ENCODE assay signal across 8 mouse cellular contexts in genomic region chr14:47276637-47277393, GRCm38 (mm10). TPM values are rescaled to one million over a fixed set of nuclear protein-coding genes. Genes with fewer than 3 reads are reported as not detected.
DNase-seq lines count a peak whose midpoint lies in the region; ATAC-seq and TF ChIP-seq lines count a peak whose summit lies in the region.

TSS of gene Wdhd1 (minus strand) at chr14:47276857.
TSS of gene Socs4 (plus strand) at chr14:47276931.

- H3K27ac ChIP-seq in embryonic facial prominence, embryonic 13.5 days = peak within 1 kb of the TSS; percentile 91
- peak within 1 kb of the TSS; percentile 96 for H3K27ac ChIP-seq in heart, adult 2 months
- peak within 1 kb of the TSS; percentile 94 for H3K27ac ChIP-seq in limb, embryonic 13.5 days
- peak within 1 kb of the TSS; percentile 96 for H3K27ac ChIP-seq in midbrain, embryonic 16.5 days (ENCODE audit: low read length)

- H3K79me2 ChIP-seq in heart, adult 2 months (replicated peaks; ENCODE audit: control insufficient read depth, insufficient read depth, low read length) = no peaks in the 10 kb centered on the region; the same call in 1 of the 2 replicates

- peak; percentile 94 for DNase-seq in 3134 (ENCODE audit: extremely low read depth, insufficient read length, low spot score)
- peak; percentile 97 to 98 for DNase-seq in adrenal gland, postnatal 36 days
- peak; percentile 97 to 98 for DNase-seq in heart, adult 2 months
- peak; percentile 93 for DNase-seq in kidney, adult 8-10 months
- peak; percentile 96 for DNase-seq in spleen, postnatal 10 days (ENCODE audit: low spot score in 2 of 2)

- H3K4me3 ChIP-seq in embryonic facial prominence, embryonic 13.5 days = peak within 1 kb of the TSS; percentile 93
- peak within 1 kb of the TSS; percentile 83 for H3K4me3 ChIP-seq in heart, adult 2 months
- peak within 1 kb of the TSS; percentile 84 for H3K4me3 ChIP-seq in limb, embryonic 13.5 days
- H3K4me3 ChIP-seq in midbrain, embryonic 16.5 days (ENCODE audit: low read depth, low read length) = peak within 1 kb of the TSS; percentile 92

- peaks cover 13% of the 10 kb centered on the region for H3K4me1 ChIP-seq in embryonic facial prominence, embryonic 13.5 days
- no peaks in the 10 kb centered on the region; the same call in 1 of the 2 replicates for H3K4me1 ChIP-seq in heart, adult 2 months (ENCODE audit: control insufficient read depth, insufficient read depth, low read length)
- peaks cover 25% of the 10 kb centered on the region for H3K4me1 ChIP-seq in limb, embryonic 13.5 days
- H3K4me1 ChIP-seq in midbrain, embryonic 16.5 days (ENCODE audit: control insufficient read depth, insufficient read depth, low read length) = peaks cover 19% of the 10 kb centered on the region

- H3K9ac ChIP-seq in embryonic facial prominence, embryonic 13.5 days = peak within 1 kb of the TSS; percentile 92
- peak within 1 kb of the TSS; percentile 85 for H3K9ac ChIP-seq in heart, adult 2 months (ENCODE audit: low read depth, low read length)
- H3K9ac ChIP-seq in limb, embryonic 13.5 days = peak within 1 kb of the TSS; percentile 90
- peak within 1 kb of the TSS; percentile 93 for H3K9ac ChIP-seq in midbrain, embryonic 16.5 days (ENCODE audit: low read depth, low read length)

- TF ChIP-seq POLR2A in heart, adult 2 months (IDR thresholded peaks at IDR 0.05; ENCODE audit: insufficient read depth, low read depth, low read length) = no peak; the same call in none of the 2 replicates

- WGBS in embryonic facial prominence, embryonic 13.5 days = under 1% methylated on average over 76 of the region's 77 CpGs
- under 1% methylated on average over 72 of the region's 77 CpGs for WGBS in heart, adult 2 months
- 0% methylated on average over 76 of the region's 77 CpGs for WGBS in limb, embryonic 13.5 days
- 0% methylated on average over 67 of the region's 77 CpGs for WGBS in midbrain, embryonic 16.5 days

- peak; percentile 96 for ATAC-seq in embryonic facial prominence, embryonic 13.5 days (ENCODE audit: insufficient number of reproducible peaks, insufficient read depth, low FRiP score, low TSS enrichment, low read depth)
- peak; percentile 98 for ATAC-seq in limb, embryonic 13.5 days (ENCODE audit: low FRiP score, low read depth)
- peak; percentile 97 for ATAC-seq in midbrain, embryonic 16.5 days

- H3K27me3 ChIP-seq in embryonic facial prominence, embryonic 13.5 days = no peaks in the 10 kb centered on the region
- H3K27me3 ChIP-seq in heart, adult 2 months (ENCODE audit: control insufficient read depth, insufficient read depth, low read length) = no peaks in the 10 kb centered on the region
- no peaks in the 10 kb centered on the region for H3K27me3 ChIP-seq in limb, embryonic 13.5 days
- no peaks in the 10 kb centered on the region for H3K27me3 ChIP-seq in midbrain, embryonic 16.5 days (ENCODE audit: control insufficient read depth, insufficient read depth, low read depth, low read length)

- H3K4me2 ChIP-seq in embryonic facial prominence, embryonic 13.5 days = peak within 1 kb of the TSS; percentile 72
- peak within 1 kb of the TSS; percentile 81 for H3K4me2 ChIP-seq in limb, embryonic 13.5 days (replicated peaks)
- peak within 1 kb of the TSS; percentile 75 for H3K4me2 ChIP-seq in midbrain, embryonic 16.5 days (ENCODE audit: low read length)

- intact Hi-C loops in heart, adult 2 months (cut with DNase I) = loop anchor here (1.0 to 5.0 kb wide), 3 partner anchors 22 to 140 kb away; partner anchors contain the start of genes Dlgap5 and Mapk1ip1l

- no peaks in the 10 kb centered on the region for H3K9me3 ChIP-seq in embryonic facial prominence, embryonic 13.5 days
- no peaks in the 10 kb centered on the region for H3K9me3 ChIP-seq in limb, embryonic 13.5 days
- no peaks in the 10 kb centered on the region for H3K9me3 ChIP-seq in midbrain, embryonic 16.5 days (replicated peaks; ENCODE audit: control insufficient read depth, low read length, poor library complexity, severe bottlenecking)

- peaks cover 11% of the 10 kb centered on the region for H3K36me3 ChIP-seq in embryonic facial prominence, embryonic 13.5 days
- H3K36me3 ChIP-seq in heart, adult 2 months (ENCODE audit: control insufficient read depth, insufficient read depth, low read length) = peaks cover 2% of the 10 kb centered on the region; the same call in 1 of the 2 replicates
- peaks cover 9% of the 10 kb centered on the region for H3K36me3 ChIP-seq in limb, embryonic 13.5 days
- no peaks in the 10 kb centered on the region for H3K36me3 ChIP-seq in midbrain, embryonic 16.5 days (ENCODE audit: control insufficient read depth, insufficient read depth, low read length)

- peak; percentile 58 for TF ChIP-seq CTCF in heart, adult 2 months (IDR thresholded peaks at IDR 0.05)

- TF ChIP-seq EP300 in heart, adult 2 months (IDR thresholded peaks at IDR 0.05; ENCODE audit: insufficient read depth, low read depth, low read length) = 0 out of 2 replicates have a peak, but pooled peaks have one; percentile 2

RNA-seq across cellular contexts. Expression of gene Wdhd1, which starts in this region (rescaled TPM):
- 1 to 10 TPM; 1.9 to 3.0 TPM for total RNA-seq in adrenal gland, postnatal 36 days (2021)
- polyA plus RNA-seq in embryonic facial prominence, embryonic 13.5 days (2015; fragmentation: Nextera tagmentation; extraction: Ambion mirVana) = 35.9 and 36.5 TPM in 2 replicates
- under 1 TPM; 0.48 to 0.73 TPM for total RNA-seq in heart, adult 2 months (2021)
- 0.33 and 0.53 TPM in 2 replicates for polyA plus RNA-seq in heart, adult 2 months (2012; rRNA removed)
- 37.1 and 38.0 TPM in 2 replicates for polyA plus RNA-seq in limb, embryonic 13.5 days (2015; fragmentation: Nextera tagmentation; extraction: Ambion mirVana)
- 14.5 and 17.7 TPM in 2 replicates for polyA plus RNA-seq in midbrain, embryonic 16.5 days (2015; fragmentation: Nextera tagmentation; extraction: Ambion mirVana)

RNA-seq across cellular contexts. Expression of gene Socs4, which starts in this region (rescaled TPM):
- total RNA-seq in adrenal gland, postnatal 36 days (2021) = 10 to 100 TPM; 20.8 to 23.1 TPM
- polyA plus RNA-seq in embryonic facial prominence, embryonic 13.5 days (2015; fragmentation: Nextera tagmentation; extraction: Ambion mirVana) = 3.7 TPM in 2 replicates
- 10 to 100 TPM; 13.4 to 14.9 TPM for total RNA-seq in heart, adult 2 months (2021)
- 2.2 and 5.5 TPM in 2 replicates for polyA plus RNA-seq in heart, adult 2 months (2012; rRNA removed)
- 3.0 and 3.5 TPM in 2 replicates for polyA plus RNA-seq in limb, embryonic 13.5 days (2015; fragmentation: Nextera tagmentation; extraction: Ambion mirVana)
- 1.7 and 1.9 TPM in 2 replicates for polyA plus RNA-seq in midbrain, embryonic 16.5 days (2015; fragmentation: Nextera tagmentation; extraction: Ambion mirVana)

Comparison
In these comparisons a context has a peak if more than half of its experiments do, and no peak if none do; other contexts are left out.
1. Peak in every context shown above with its lines: DNase-seq, ATAC-seq, H3K4me3 ChIP-seq and H3K27ac ChIP-seq.
2. RNA of gene Wdhd1 (polyA plus RNA-seq): 37.1 to 38.0 TPM in limb, embryonic 13.5 days, 35.9 to 36.5 TPM in embryonic facial prominence, embryonic 13.5 days and 14.5 to 17.7 TPM in midbrain, embryonic 16.5 days; 0.33 to 0.53 TPM in heart, adult 2 months; every median in the first group is over 10 times any median in the second.